Mouse (Mus musculus) cortical plate, adult 2 months (tissue): ENCODE measurements around the gene Gpatch1.

Experiments
- CTCF ChIP-seq: fragments of 200-500 bp; IDR thresholded peaks from 2 replicates; pipeline ENCODE4 v1.5.1; 2011; ENCODE audit warnings: mild to moderate bottlenecking, control low read depth, low read length; ENCODE audit not compliant: insufficient read depth; ENCODE audit errors: extremely low read depth
- POLR2A ChIP-seq: fragments of 200-500 bp; IDR thresholded peaks from 2 replicates; pipeline ENCODE4 v1.6.1; 2011; ENCODE audit warnings: mild to moderate bottlenecking, low read length, control low read depth; ENCODE audit not compliant: insufficient read depth; ENCODE audit errors: extremely low read depth

DNA sequence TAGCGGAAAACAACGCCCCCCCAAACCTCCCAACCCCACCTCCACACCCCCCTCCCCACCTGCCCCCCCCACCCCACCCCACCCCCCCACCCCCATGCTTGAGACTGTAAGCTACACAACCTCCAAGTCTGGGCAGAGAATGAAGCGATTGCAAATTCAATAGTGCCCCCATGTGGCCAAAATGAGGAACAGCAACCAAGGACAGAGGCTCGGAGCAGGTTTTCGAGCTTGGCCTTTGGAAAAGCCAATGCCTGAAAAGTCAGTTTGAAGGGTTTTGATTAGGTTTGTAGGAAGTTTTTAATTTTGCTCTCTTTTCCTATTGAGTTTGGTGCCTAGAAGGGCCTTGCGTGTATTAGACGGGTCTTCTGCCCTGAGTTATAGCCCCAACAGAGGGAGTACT lies 53.5 kb downstream of the Gpatch1 start:
- TF ChIP-seq CTCF (peak; percentile 70), POLR2A (no peak)
